Mouse (Mus musculus): ENCODE data around the gene Endou. TPM values are rescaled to one million over a fixed set of nuclear protein-coding genes. Genes with fewer than 3 reads are reported as not detected.

The Endou gene
- polyA plus RNA-seq, 1 experiment from 2014 or later: 0.14 TPM

DNA sequence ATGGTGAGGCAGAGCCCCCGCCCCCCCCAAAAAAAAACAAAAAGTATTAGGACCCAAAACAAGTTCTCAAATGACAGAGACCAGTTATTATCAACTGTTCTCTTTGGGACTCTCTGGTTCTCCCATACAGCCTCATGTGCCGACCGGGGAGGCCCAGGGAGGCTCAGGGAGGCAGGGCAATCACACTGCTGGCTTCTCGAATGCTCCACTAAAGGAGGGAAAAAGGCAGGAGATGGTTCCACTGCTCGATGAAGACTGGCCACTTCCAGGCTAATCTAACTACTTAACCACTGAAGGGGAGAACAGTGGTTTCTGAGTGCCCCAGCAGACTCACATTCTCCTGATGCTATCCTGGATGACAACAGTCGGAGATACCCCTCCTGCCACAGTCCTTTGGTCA, 18.6 kb downstream of the Endou start:
- Histone ChIP-seq H3K4me1 (ENCODE audit: control insufficient read depth, insufficient read depth, low read length) (no peaks in the 10 kb centered on the region), H3K9me3 (ENCODE audit: control insufficient read depth, low read length) (no peaks in the 10 kb centered on the region), H3K36me3 (ENCODE audit: control insufficient read depth, insufficient read depth, low read length) (no peaks in the 10 kb centered on the region), H3K4me2 (ENCODE audit: low read length) (no peak overlapping the region), H3K9ac (replicated peaks; ENCODE audit: low read length) (no peak overlapping the region), H3K27ac (replicated peaks; ENCODE audit: low read depth, low read length) (no peak overlapping the region), H3K27me3 (ENCODE audit: control insufficient read depth, insufficient read depth, low read length) (no peaks in the 10 kb centered on the region), H3K4me3 (replicated peaks; ENCODE audit: low read depth, low read length) (no peak overlapping the region)
- ATAC-seq (ENCODE audit: low FRiP score, low TSS enrichment): no peak
- WGBS: 72% methylated on average over 6 of the region's 6 CpGs
- no peak for DNase-seq

DNA sequence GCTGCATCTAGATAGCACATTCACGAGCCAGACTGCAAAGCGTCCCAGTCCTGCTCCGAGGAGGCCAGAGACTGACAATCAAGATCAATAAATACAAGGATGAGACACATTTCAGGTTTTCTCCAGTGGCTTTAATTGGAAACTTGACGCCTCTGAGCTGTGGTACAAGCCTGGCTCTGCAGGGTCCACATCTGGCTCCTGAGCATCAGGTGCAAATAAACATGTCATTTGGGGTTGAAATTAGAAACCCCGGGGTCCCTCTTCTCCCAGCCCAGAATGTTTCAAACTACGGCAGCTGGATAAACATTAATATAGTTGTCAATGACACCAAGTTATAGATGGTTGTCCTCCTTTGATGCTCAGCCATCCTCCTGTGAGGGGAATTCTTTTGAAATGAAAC, 20.2 kb downstream of the Endou start:
- no peak for DNase-seq
- no peak overlapping the region for H3K4me3 ChIP-seq (replicated peaks; ENCODE audit: low read depth, low read length)

DNA sequence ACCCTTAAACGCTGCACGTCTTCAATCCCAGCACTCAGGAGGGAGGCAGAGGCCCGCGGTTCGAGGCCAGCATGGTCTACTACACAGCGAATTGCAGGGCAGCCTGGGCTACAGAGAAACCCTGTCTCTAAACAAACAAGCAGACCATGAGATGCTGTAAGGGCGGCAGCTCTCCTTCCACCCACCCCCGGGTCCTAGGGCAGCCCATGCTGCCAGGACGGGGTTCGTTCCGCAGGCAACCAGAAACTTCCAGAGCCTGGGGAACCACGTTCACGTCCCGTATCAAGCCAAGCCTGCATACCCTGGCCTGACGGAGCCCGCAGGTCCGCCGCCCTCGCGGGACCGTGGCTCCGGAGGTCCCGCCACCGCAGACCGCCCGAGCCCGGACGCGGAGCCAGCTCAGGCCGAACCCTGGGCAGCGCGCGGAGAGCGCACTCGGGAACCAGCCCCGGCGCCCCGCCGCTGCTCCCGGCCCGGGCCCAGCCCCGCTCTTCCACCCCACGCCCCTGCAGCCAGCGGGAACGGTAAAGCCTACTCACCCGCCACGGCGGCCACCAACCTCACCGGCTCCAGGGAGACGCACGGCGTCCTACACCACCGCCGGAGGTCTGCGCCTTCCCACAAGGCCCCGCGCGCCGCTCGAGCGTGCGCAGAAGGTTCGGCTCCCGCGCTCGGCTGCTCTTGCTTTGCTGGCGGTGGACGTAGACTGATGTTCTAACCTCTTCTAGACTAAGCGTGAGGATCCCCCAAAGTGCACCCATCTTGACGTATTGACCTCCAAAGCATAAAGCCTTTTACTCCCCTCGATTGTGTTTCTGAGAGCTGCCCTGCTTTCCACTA, 25.7 kb downstream of the Endou start, which contains the start of gene Rpap3:
TSS of gene Rpap3 (minus strand) at position 615 of the 840 bp plus-strand sequence.
- Histone ChIP-seq H3K27ac (replicated peaks; ENCODE audit: low read depth, low read length) (peak within 1 kb of the TSS; percentile 68), H3K9ac (replicated peaks; ENCODE audit: low read length) (peak within 1 kb of the TSS; percentile 91), H3K27me3 (ENCODE audit: control insufficient read depth, insufficient read depth, low read length) (no peaks in the 10 kb centered on the region), H3K9me3 (ENCODE audit: control insufficient read depth, low read length) (no peaks in the 10 kb centered on the region), H3K4me3 (replicated peaks; ENCODE audit: low read depth, low read length) (peak within 1 kb of the TSS; percentile 88), H3K36me3 (ENCODE audit: control insufficient read depth, insufficient read depth, low read length) (peaks cover 26% of the 10 kb centered on the region), H3K4me2 (ENCODE audit: low read length) (peak within 1 kb of the TSS; percentile 80), H3K4me1 (ENCODE audit: control insufficient read depth, insufficient read depth, low read length) (peaks cover 14% of the 10 kb centered on the region; the same call in 1 of the 2 replicates)
- under 1% methylated on average over 71 of the region's 71 CpGs for WGBS
- DNase-seq: peak; percentile 94
- peak; percentile 90 for ATAC-seq (ENCODE audit: low FRiP score, low TSS enrichment)

More for the DNA sequence above, 20.2 kb downstream of the Endou start:
- WGBS: 67% methylated on average over 6 of the region's 6 CpGs
- no peak overlapping the region for H3K27ac ChIP-seq (replicated peaks; ENCODE audit: low read depth, low read length)
- H3K36me3 ChIP-seq (ENCODE audit: control insufficient read depth, insufficient read depth, low read length): no peaks in the 10 kb centered on the region
- 0 out of 2 replicates have a peak, but pooled peaks cover 4% of the 10 kb centered on the region for H3K4me1 ChIP-seq (ENCODE audit: control insufficient read depth, insufficient read depth, low read length)
- H3K9ac ChIP-seq (replicated peaks; ENCODE audit: low read length): no peak overlapping the region
- no peaks in the 10 kb centered on the region for H3K27me3 ChIP-seq (ENCODE audit: control insufficient read depth, insufficient read depth, low read length)
- ATAC-seq (ENCODE audit: low FRiP score, low TSS enrichment): no peak
- H3K4me2 ChIP-seq (ENCODE audit: low read length): no peak overlapping the region
- H3K9me3 ChIP-seq (ENCODE audit: control insufficient read depth, low read length): no peaks in the 10 kb centered on the region

DNA sequence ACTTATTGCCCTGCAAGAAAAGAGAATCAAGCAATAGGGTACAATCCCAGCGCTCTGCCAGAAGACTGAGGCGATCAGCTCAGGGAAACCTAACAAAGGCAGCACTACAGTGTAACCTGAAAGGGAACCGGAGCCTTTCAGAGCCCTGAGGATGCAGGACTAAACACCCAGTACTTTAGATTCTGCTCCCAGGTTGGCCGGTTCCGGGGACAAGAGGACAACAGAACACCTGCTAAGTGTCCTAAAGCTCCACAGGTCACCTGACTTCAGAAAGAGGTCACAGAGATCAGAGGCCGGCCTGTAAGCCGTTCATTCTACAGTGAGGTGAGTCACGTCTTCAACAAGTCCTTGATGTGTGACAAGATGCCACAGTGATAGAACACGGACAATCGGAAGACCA, 34.5 kb downstream of the Endou start:
- H3K4me1 ChIP-seq (ENCODE audit: control insufficient read depth, insufficient read depth, low read length): no peaks in the 10 kb centered on the region
- no peaks in the 10 kb centered on the region for H3K9me3 ChIP-seq (ENCODE audit: control insufficient read depth, low read length)

DNA sequence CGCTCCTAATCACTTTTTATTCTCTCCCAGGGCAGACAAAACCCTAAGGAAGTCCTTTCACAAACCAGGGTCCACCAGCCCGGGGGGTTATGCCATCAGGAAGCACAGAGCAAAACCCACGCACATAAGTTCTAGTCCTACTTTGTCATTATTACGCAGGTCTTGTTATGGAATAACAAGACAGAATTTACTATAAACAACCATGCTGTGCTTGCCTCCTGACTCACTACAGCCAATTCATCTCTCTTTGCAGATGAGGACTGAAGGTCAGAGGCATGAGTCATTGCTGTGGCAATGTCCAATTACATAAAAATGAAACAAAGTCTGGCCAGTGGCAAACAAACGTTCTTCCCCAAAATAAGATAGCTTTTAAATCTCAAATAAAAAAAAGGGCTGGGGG, 37.7 kb downstream of the Endou start:
- peaks cover 81% of the 10 kb centered on the region for H3K36me3 ChIP-seq (ENCODE audit: control insufficient read depth, insufficient read depth, low read length)
- no peaks in the 10 kb centered on the region for H3K9me3 ChIP-seq (ENCODE audit: control insufficient read depth, low read length)
- H3K4me3 ChIP-seq (replicated peaks; ENCODE audit: low read depth, low read length): no peak overlapping the region
- H3K27me3 ChIP-seq (ENCODE audit: control insufficient read depth, insufficient read depth, low read length): no peaks in the 10 kb centered on the region
- H3K4me1 ChIP-seq (ENCODE audit: control insufficient read depth, insufficient read depth, low read length): no peaks in the 10 kb centered on the region
- H3K9ac ChIP-seq (replicated peaks; ENCODE audit: low read length): no peak overlapping the region
- ATAC-seq (ENCODE audit: low FRiP score, low TSS enrichment) (no peak), DNase-seq (no peak)
- no peak overlapping the region for H3K27ac ChIP-seq (replicated peaks; ENCODE audit: low read depth, low read length)
- no peak overlapping the region for H3K4me2 ChIP-seq (ENCODE audit: low read length)
- 96% methylated on average over 5 of the region's 5 CpGs for WGBS

More for the DNA sequence above, 34.5 kb downstream of the Endou start:
- ATAC-seq (ENCODE audit: low FRiP score, low TSS enrichment) (no peak), DNase-seq (no peak)
- H3K4me3 ChIP-seq (replicated peaks; ENCODE audit: low read depth, low read length): no peak overlapping the region
- H3K27ac ChIP-seq (replicated peaks; ENCODE audit: low read depth, low read length): no peak overlapping the region
- 90% methylated on average over 10 of the region's 10 CpGs for WGBS
- no peaks in the 10 kb centered on the region for H3K27me3 ChIP-seq (ENCODE audit: control insufficient read depth, insufficient read depth, low read length)
- H3K9ac ChIP-seq (replicated peaks; ENCODE audit: low read length): no peak overlapping the region
- no peak overlapping the region for H3K4me2 ChIP-seq (ENCODE audit: low read length)
- H3K36me3 ChIP-seq (ENCODE audit: control insufficient read depth, insufficient read depth, low read length): peaks cover 89% of the 10 kb centered on the region

DNA sequence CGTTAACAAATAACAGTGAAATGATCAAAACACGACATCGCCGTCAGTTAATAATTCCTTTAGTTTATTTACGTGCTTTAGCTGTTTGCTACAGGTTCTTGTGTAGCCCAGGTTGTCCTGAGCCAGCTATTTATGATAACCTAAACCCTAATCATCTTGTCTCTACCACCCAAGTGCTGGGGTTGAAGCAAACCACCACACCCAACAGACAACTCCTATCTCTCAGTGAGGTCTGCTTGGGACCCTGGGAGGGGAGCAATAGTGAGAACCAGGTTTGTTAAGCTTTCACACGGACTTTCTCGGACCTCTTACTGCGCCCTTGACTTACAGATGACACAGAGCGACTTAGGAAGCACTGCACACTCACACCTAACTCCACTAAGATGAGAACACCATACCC, 47.0 kb downstream of the Endou start:
- H3K4me3 ChIP-seq (replicated peaks; ENCODE audit: low read depth, low read length): no peak overlapping the region
- no peaks in the 10 kb centered on the region for H3K9me3 ChIP-seq (ENCODE audit: control insufficient read depth, low read length)
- H3K27me3 ChIP-seq (ENCODE audit: control insufficient read depth, insufficient read depth, low read length): no peaks in the 10 kb centered on the region
- 96% methylated on average over 9 of the region's 9 CpGs for WGBS
- H3K27ac ChIP-seq (replicated peaks; ENCODE audit: low read depth, low read length): no peak overlapping the region
- ATAC-seq (ENCODE audit: low FRiP score, low TSS enrichment) (no peak), DNase-seq (no peak)
- no peak overlapping the region for H3K4me2 ChIP-seq (ENCODE audit: low read length)
- no peaks in the 10 kb centered on the region for H3K4me1 ChIP-seq (ENCODE audit: control insufficient read depth, insufficient read depth, low read length)
- no peak overlapping the region for H3K9ac ChIP-seq (replicated peaks; ENCODE audit: low read length)
- peaks cover 86% of the 10 kb centered on the region for H3K36me3 ChIP-seq (ENCODE audit: control insufficient read depth, insufficient read depth, low read length)

DNA sequence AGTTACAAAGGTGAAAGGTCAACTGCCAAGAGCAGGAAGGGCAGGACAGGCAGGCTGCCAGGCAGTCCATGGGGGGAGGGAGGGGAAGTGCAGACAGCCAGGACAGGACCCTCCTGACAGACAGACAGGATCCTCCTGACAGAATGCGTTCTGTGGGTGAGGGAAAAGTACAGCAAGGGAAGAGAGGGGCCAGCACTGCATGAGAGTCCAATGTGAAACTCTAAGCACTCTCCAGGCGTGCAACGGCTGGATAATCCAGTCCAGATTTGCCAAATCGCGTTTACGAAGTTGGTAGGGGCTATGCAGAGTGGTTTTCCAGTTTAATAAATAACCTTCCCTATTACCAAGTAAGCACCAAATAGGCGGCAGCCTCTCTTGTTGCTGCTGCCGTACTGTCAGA, 49.1 kb downstream of the Endou start:
- Histone ChIP-seq H3K9me3 (ENCODE audit: control insufficient read depth, low read length) (no peaks in the 10 kb centered on the region), H3K9ac (replicated peaks; ENCODE audit: low read length) (no peak overlapping the region), H3K27ac (replicated peaks; ENCODE audit: low read depth, low read length) (no peak overlapping the region), H3K27me3 (ENCODE audit: control insufficient read depth, insufficient read depth, low read length) (no peaks in the 10 kb centered on the region), H3K4me2 (ENCODE audit: low read length) (no peak overlapping the region), H3K4me1 (ENCODE audit: control insufficient read depth, insufficient read depth, low read length) (no peaks in the 10 kb centered on the region), H3K36me3 (ENCODE audit: control insufficient read depth, insufficient read depth, low read length) (peaks cover 87% of the 10 kb centered on the region), H3K4me3 (replicated peaks; ENCODE audit: low read depth, low read length) (no peak overlapping the region)
- 87% methylated on average over 8 of the region's 8 CpGs for WGBS
- ATAC-seq (ENCODE audit: low FRiP score, low TSS enrichment): no peak
- no peak for DNase-seq

DNA sequence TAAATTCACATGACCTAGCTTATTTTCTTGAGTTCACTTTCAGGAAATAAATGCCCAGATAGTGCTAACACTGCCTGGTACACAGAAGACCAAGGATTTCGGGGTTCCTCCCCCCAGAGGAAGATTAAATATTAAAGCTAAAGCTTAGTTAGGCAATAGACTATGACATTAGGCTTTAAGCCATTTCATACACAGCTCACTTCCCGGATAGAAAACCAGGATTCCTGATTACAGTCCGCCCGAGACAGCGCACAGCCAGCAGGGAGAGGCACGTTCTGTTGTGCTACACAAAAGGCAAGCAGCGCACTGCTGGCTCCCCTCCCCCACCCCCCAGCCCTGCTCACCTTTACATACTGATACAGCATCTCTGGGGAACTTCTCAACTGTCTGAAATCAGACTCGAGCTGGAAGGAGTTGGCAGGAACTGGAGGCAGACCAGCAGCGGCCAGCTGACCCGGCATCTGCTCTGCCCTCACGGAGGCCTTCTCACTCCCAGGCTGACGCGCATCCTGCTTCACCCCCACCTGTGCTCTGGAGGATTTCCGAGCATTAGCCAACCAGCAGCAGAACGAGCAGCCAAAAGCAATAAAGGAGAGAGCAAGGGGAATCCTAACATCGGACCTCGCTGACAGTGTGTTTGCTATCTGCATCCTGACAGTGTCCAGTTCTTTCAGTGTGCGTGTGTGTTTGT, 51.0 kb downstream of the Endou start:
- ATAC-seq (ENCODE audit: low FRiP score, low TSS enrichment): no peak
- DNase-seq: peak; percentile 44
- Histone ChIP-seq H3K9me3 (ENCODE audit: control insufficient read depth, low read length) (no peaks in the 10 kb centered on the region), H3K36me3 (ENCODE audit: control insufficient read depth, insufficient read depth, low read length) (peaks cover 85% of the 10 kb centered on the region), H3K9ac (replicated peaks; ENCODE audit: low read length) (no peak overlapping the region), H3K4me1 (ENCODE audit: control insufficient read depth, insufficient read depth, low read length) (no peaks in the 10 kb centered on the region), H3K4me3 (replicated peaks; ENCODE audit: low read depth, low read length) (no peak overlapping the region), H3K27ac (replicated peaks; ENCODE audit: low read depth, low read length) (peak overlapping the region; percentile 70), H3K27me3 (ENCODE audit: control insufficient read depth, insufficient read depth, low read length) (no peaks in the 10 kb centered on the region), H3K4me2 (ENCODE audit: low read length) (peak overlapping the region; percentile 7)
- WGBS: 68% methylated on average over 18 of the region's 18 CpGs
